Mouse (Mus musculus): ENCODE measurements around the gene Phf21b. TPM values are rescaled to one million over a fixed set of nuclear protein-coding genes. Genes with fewer than 3 reads are reported as not detected.
A peak's percentile ranks its signal among the peaks of the same experiment; 100 is the strongest.
"Not testable (repeated sequence)": the region's sequence is repeated elsewhere in the genome, so short reads cannot be mapped to it uniquely, and the experiment has no call there.

Phf21b gene
- total and polyA plus RNA-seq, 2 experiments from 2014 or later, result 2.5 to 29.7 TPM

GRCm38 (mm10) chr15:84787161-84787560 is 68.7 kb downstream of the Phf21b start:
- 47% methylated on average over 10 of the region's 10 CpGs for WGBS
- H3K4me2 ChIP-seq (ENCODE audit: low read depth, low read length), result no peak overlapping the region
- no peaks in the 10 kb centered on the region for H3K27me3 ChIP-seq (ENCODE audit: insufficient read depth, low read length)
- H3K4me1 ChIP-seq (ENCODE audit: insufficient read depth, low read length), result no peaks in the 10 kb centered on the region
- no peak for DNase-seq (ENCODE audit: low spot score)
- H3K4me3 ChIP-seq (ENCODE audit: low read length), result no peak overlapping the region
- no peak overlapping the region for H3K27ac ChIP-seq
- ATAC-seq, result no peak
- no peak overlapping the region for H3K9ac ChIP-seq (replicated peaks; ENCODE audit: low read length)
- no peak for TF ChIP-seq CTCF (IDR thresholded peaks at IDR 0.05; ENCODE audit: low read depth)
- H3K36me3 ChIP-seq (ENCODE audit: insufficient read depth, low read length), result peaks cover 4% of the 10 kb centered on the region; the same call in 1 of the 2 replicates
- no peaks in the 10 kb centered on the region for H3K9me3 ChIP-seq (ENCODE audit: low read length)

GRCm38 (mm10) chr15:84784812-84785211 is 71.0 kb downstream of the Phf21b start:
- no peak overlapping the region for H3K27ac ChIP-seq
- ATAC-seq, result no peak
- WGBS, result 96% methylated on average over 16 of the region's 16 CpGs

GRCm38 (mm10) chr15:84778587-84778986 is 77.3 kb downstream of the Phf21b start:
- no peak for ATAC-seq
- Histone ChIP-seq H3K36me3 (ENCODE audit: insufficient read depth, low read length) (no peaks in the 10 kb centered on the region), H3K4me1 (ENCODE audit: insufficient read depth, low read length) (0 out of 2 replicates have a peak, but pooled peaks cover 7% of the 10 kb centered on the region), H3K4me3 (ENCODE audit: low read length) (no peak overlapping the region), H3K9me3 (ENCODE audit: low read length) (no peaks in the 10 kb centered on the region), H3K27ac (no peak overlapping the region), H3K9ac (replicated peaks; ENCODE audit: low read length) (no peak overlapping the region), H3K4me2 (ENCODE audit: low read depth, low read length) (no peak overlapping the region), H3K27me3 (ENCODE audit: insufficient read depth, low read length) (no peaks in the 10 kb centered on the region)
- TF ChIP-seq CTCF (IDR thresholded peaks at IDR 0.05; ENCODE audit: low read depth), result no peak
- DNase-seq (ENCODE audit: low spot score), result peak; percentile 40
- WGBS, result 15% methylated on average over 5 of the region's 5 CpGs

More at GRCm38 (mm10) chr15:84784812-84785211, 71.0 kb downstream of the Phf21b start:
- H3K4me3 ChIP-seq (ENCODE audit: low read length), result no peak overlapping the region
- H3K36me3 ChIP-seq (ENCODE audit: insufficient read depth, low read length), result peaks cover 4% of the 10 kb centered on the region; the same call in 1 of the 2 replicates
- H3K4me2 ChIP-seq (ENCODE audit: low read depth, low read length), result no peak overlapping the region
- no peak overlapping the region for H3K9ac ChIP-seq (replicated peaks; ENCODE audit: low read length)
- no peaks in the 10 kb centered on the region for H3K27me3 ChIP-seq (ENCODE audit: insufficient read depth, low read length)
- no peak for TF ChIP-seq CTCF (IDR thresholded peaks at IDR 0.05; ENCODE audit: low read depth)
- H3K4me1 ChIP-seq (ENCODE audit: insufficient read depth, low read length), result no peaks in the 10 kb centered on the region
- no peak for DNase-seq (ENCODE audit: low spot score)
- no peaks in the 10 kb centered on the region for H3K9me3 ChIP-seq (ENCODE audit: low read length)

- TF ChIP-seq CTCF (IDR thresholded peaks at IDR 0.05; ENCODE audit: low read depth), result no peak
- Histone ChIP-seq H3K4me3 (ENCODE audit: low read length) (no peak overlapping the region; the same call in 1 of the 2 replicates), H3K9me3 (ENCODE audit: low read length) (no peaks in the 10 kb centered on the region), H3K9ac (replicated peaks; ENCODE audit: low read length) (no peak overlapping the region), H3K27me3 (ENCODE audit: insufficient read depth, low read length) (no peaks in the 10 kb centered on the region), H3K27ac (0 out of 2 replicates have a peak overlapping the region, but pooled peaks have one; percentile 0), H3K4me2 (ENCODE audit: low read depth, low read length) (peak overlapping the region; percentile 34), H3K4me1 (ENCODE audit: insufficient read depth, low read length) (0 out of 2 replicates have a peak, but pooled peaks cover 7% of the 10 kb centered on the region), H3K36me3 (ENCODE audit: insufficient read depth, low read length) (no peaks in the 10 kb centered on the region)
- ATAC-seq, result no peak
- peak; percentile 63 for DNase-seq (ENCODE audit: low spot score)
- WGBS, result 12% methylated on average over 20 of the region's 20 CpGs
These were observed 80.3 kb downstream of the Phf21b start for GRCm38 (mm10) chr15:84775421-84776174.

- Histone ChIP-seq H3K4me3 (ENCODE audit: low read length) (no peak overlapping the region), H3K27ac (no peak overlapping the region), H3K36me3 (ENCODE audit: insufficient read depth, low read length) (no peaks in the 10 kb centered on the region), H3K9me3 (ENCODE audit: low read length) (no peaks in the 10 kb centered on the region), H3K4me2 (ENCODE audit: low read depth, low read length) (no peak overlapping the region), H3K27me3 (ENCODE audit: insufficient read depth, low read length) (no peaks in the 10 kb centered on the region), H3K4me1 (ENCODE audit: insufficient read depth, low read length) (0 out of 2 replicates have a peak, but pooled peaks cover 4% of the 10 kb centered on the region), H3K9ac (replicated peaks; ENCODE audit: low read length) (no peak overlapping the region)
- DNase-seq (ENCODE audit: low spot score) (peak; percentile 61), ATAC-seq (peak; percentile 47)
- 67% methylated on average over 21 of the region's 21 CpGs for WGBS
- peak; percentile 74 for TF ChIP-seq CTCF (IDR thresholded peaks at IDR 0.05; ENCODE audit: low read depth)
These were observed 83.4 kb downstream of the Phf21b start for GRCm38 (mm10) chr15:84772191-84773111.

GRCm38 (mm10) chr15:84769641-84770341 is 86.1 kb downstream of the Phf21b start:
- Histone ChIP-seq H3K36me3 (ENCODE audit: insufficient read depth, low read length) (no peaks in the 10 kb centered on the region), H3K4me1 (ENCODE audit: insufficient read depth, low read length) (no peaks in the 10 kb centered on the region), H3K4me2 (ENCODE audit: low read depth, low read length) (no peak overlapping the region), H3K27me3 (ENCODE audit: insufficient read depth, low read length) (no peaks in the 10 kb centered on the region), H3K9ac (replicated peaks; ENCODE audit: low read length) (no peak overlapping the region), H3K4me3 (ENCODE audit: low read length) (no peak overlapping the region), H3K27ac (no peak overlapping the region), H3K9me3 (ENCODE audit: low read length) (no peaks in the 10 kb centered on the region)
- 79% methylated on average over 11 of the region's 11 CpGs for WGBS
- ATAC-seq, result no peak
- DNase-seq (ENCODE audit: low spot score), result no peak
- TF ChIP-seq CTCF (IDR thresholded peaks at IDR 0.05; ENCODE audit: low read depth), result no peak

- H3K4me3 ChIP-seq (ENCODE audit: low read length); H3K27me3 ChIP-seq (ENCODE audit: insufficient read depth, low read length); DNase-seq (ENCODE audit: low spot score); H3K9ac ChIP-seq (replicated peaks; ENCODE audit: low read length); H3K36me3 ChIP-seq (ENCODE audit: insufficient read depth, low read length); H3K9me3 ChIP-seq (ENCODE audit: low read length); ATAC-seq; H3K4me1 ChIP-seq (ENCODE audit: insufficient read depth, low read length); H3K27ac ChIP-seq; H3K4me2 ChIP-seq (ENCODE audit: low read depth, low read length): not testable (repeated sequence)
- WGBS, result 81% methylated on average over 3 of the region's 4 CpGs
These were observed 87.3 kb downstream of the Phf21b start for GRCm38 (mm10) chr15:84768531-84768930.

Measured in hindbrain, postnatal 0 days (tissue).